Mouse (Mus musculus): ENCODE measurements around the gene Slc6a12. TPM values are rescaled to one million over a fixed set of nuclear protein-coding genes. Genes with fewer than 3 reads are reported as not detected.

Slc6a12 gene
- total and polyA plus RNA-seq, 3 experiments, result 0.23 TPM; not detected in 2

GRCm38 (mm10) chr6:121326486-121327069, 16.3 kb upstream of the Slc6a12 start:
- Histone ChIP-seq H3K79me2 (replicated peaks; ENCODE audit: control insufficient read depth, insufficient read depth, low read length) (no peaks in the 10 kb centered on the region), H3K36me3 (ENCODE audit: control insufficient read depth, insufficient read depth, low read length) (no peaks in the 10 kb centered on the region), H3K27ac (peak overlapping the region; percentile 26; the same call in 1 of the 2 replicates), H3K4me1 (ENCODE audit: control insufficient read depth, insufficient read depth, low read length) (peaks cover 4% of the 10 kb centered on the region; the same call in 1 of the 2 replicates), H3K27me3 (ENCODE audit: control insufficient read depth, insufficient read depth, low read length) (no peaks in the 10 kb centered on the region), H3K9ac (ENCODE audit: low read depth, low read length) (peak overlapping the region; percentile 32; the same call in 1 of the 2 replicates), H3K4me3 (no peak overlapping the region)
- TF ChIP-seq EP300 (IDR thresholded peaks at IDR 0.05; ENCODE audit: insufficient read depth, low read depth, low read length), result no peak
- TF ChIP-seq CTCF (IDR thresholded peaks at IDR 0.05), result no peak
- no peak for TF ChIP-seq POLR2A (IDR thresholded peaks at IDR 0.05; ENCODE audit: insufficient read depth, low read depth, low read length)
- peak; percentile 48 to 63 for DNase-seq
- WGBS, result 31% methylated on average over 10 of the region's 10 CpGs
- intact Hi-C loops (cut with DNase I), result no loop called here

- intact Hi-C loops (cut with DNase I), result no loop called here
- Histone ChIP-seq H3K79me2 (replicated peaks; ENCODE audit: control insufficient read depth, insufficient read depth, low read length) (no peaks in the 10 kb centered on the region), H3K27me3 (ENCODE audit: control insufficient read depth, insufficient read depth, low read length) (no peaks in the 10 kb centered on the region), H3K4me1 (ENCODE audit: control insufficient read depth, insufficient read depth, low read length) (peaks cover 4% of the 10 kb centered on the region; the same call in 1 of the 2 replicates), H3K4me3 (no peak overlapping the region), H3K9ac (ENCODE audit: low read depth, low read length) (no peak overlapping the region), H3K27ac (no peak overlapping the region), H3K36me3 (ENCODE audit: control insufficient read depth, insufficient read depth, low read length) (no peaks in the 10 kb centered on the region)
- TF ChIP-seq EP300 (IDR thresholded peaks at IDR 0.05; ENCODE audit: insufficient read depth, low read depth, low read length) (no peak), POLR2A (IDR thresholded peaks at IDR 0.05; ENCODE audit: insufficient read depth, low read depth, low read length) (no peak), CTCF (IDR thresholded peaks at IDR 0.05) (no peak)
- 54% methylated on average over 9 of the region's 9 CpGs for WGBS
- DNase-seq, result peak in 1 of 2 experiments; percentile 24
Observed at GRCm38 (mm10) chr6:121328417-121328884, 14.4 kb upstream of the Slc6a12 start.

GRCm38 (mm10) chr6:121329848-121330508, 12.9 kb upstream of the Slc6a12 start:
- peaks cover 4% of the 10 kb centered on the region; the same call in 1 of the 2 replicates for H3K4me1 ChIP-seq (ENCODE audit: control insufficient read depth, insufficient read depth, low read length)
- H3K9ac ChIP-seq (ENCODE audit: low read depth, low read length), result no peak overlapping the region
- no peak overlapping the region for H3K4me3 ChIP-seq
- H3K27ac ChIP-seq, result no peak overlapping the region
- no peak for DNase-seq
- TF ChIP-seq EP300 (IDR thresholded peaks at IDR 0.05; ENCODE audit: insufficient read depth, low read depth, low read length), result no peak
- no peak for TF ChIP-seq CTCF (IDR thresholded peaks at IDR 0.05)
- no peak for TF ChIP-seq POLR2A (IDR thresholded peaks at IDR 0.05; ENCODE audit: insufficient read depth, low read depth, low read length)
- H3K79me2 ChIP-seq (replicated peaks; ENCODE audit: control insufficient read depth, insufficient read depth, low read length), result no peaks in the 10 kb centered on the region
- intact Hi-C loops (cut with DNase I), result no loop called here
- WGBS, result 33% methylated on average over 10 of the region's 10 CpGs
- no peaks in the 10 kb centered on the region for H3K36me3 ChIP-seq (ENCODE audit: control insufficient read depth, insufficient read depth, low read length)
- H3K27me3 ChIP-seq (ENCODE audit: control insufficient read depth, insufficient read depth, low read length), result no peaks in the 10 kb centered on the region

GRCm38 (mm10) chr6:121335841-121336240, 7.0 kb upstream of the Slc6a12 start:
- DNase-seq, result no peak
- intact Hi-C loops (cut with DNase I), result loop anchor here (5.0 kb wide), 2 partner anchors 64 to 136 kb away; partner anchors contain the start of gene Iqsec3
- TF ChIP-seq CTCF (IDR thresholded peaks at IDR 0.05) (no peak), POLR2A (IDR thresholded peaks at IDR 0.05; ENCODE audit: insufficient read depth, low read depth, low read length) (no peak), EP300 (IDR thresholded peaks at IDR 0.05; ENCODE audit: insufficient read depth, low read depth, low read length) (no peak)
- H3K27me3 ChIP-seq (ENCODE audit: control insufficient read depth, insufficient read depth, low read length), result no peaks in the 10 kb centered on the region
- H3K4me3 ChIP-seq, result no peak overlapping the region
- no peak overlapping the region for H3K27ac ChIP-seq
- H3K4me1 ChIP-seq (ENCODE audit: control insufficient read depth, insufficient read depth, low read length), result no peaks in the 10 kb centered on the region
- H3K79me2 ChIP-seq (replicated peaks; ENCODE audit: control insufficient read depth, insufficient read depth, low read length), result no peaks in the 10 kb centered on the region
- no peaks in the 10 kb centered on the region for H3K36me3 ChIP-seq (ENCODE audit: control insufficient read depth, insufficient read depth, low read length)
- H3K9ac ChIP-seq (ENCODE audit: low read depth, low read length), result no peak overlapping the region
- WGBS, result 76% methylated on average over 9 of the region's 9 CpGs

GRCm38 (mm10) chr6:121336558-121336957, 6.3 kb upstream of the Slc6a12 start:
- Histone ChIP-seq H3K27me3 (ENCODE audit: control insufficient read depth, insufficient read depth, low read length) (no peaks in the 10 kb centered on the region), H3K79me2 (replicated peaks; ENCODE audit: control insufficient read depth, insufficient read depth, low read length) (no peaks in the 10 kb centered on the region), H3K4me1 (ENCODE audit: control insufficient read depth, insufficient read depth, low read length) (no peaks in the 10 kb centered on the region), H3K4me3 (no peak overlapping the region), H3K9ac (ENCODE audit: low read depth, low read length) (no peak overlapping the region), H3K36me3 (ENCODE audit: control insufficient read depth, insufficient read depth, low read length) (no peaks in the 10 kb centered on the region), H3K27ac (no peak overlapping the region)
- TF ChIP-seq CTCF (IDR thresholded peaks at IDR 0.05) (no peak), POLR2A (IDR thresholded peaks at IDR 0.05; ENCODE audit: insufficient read depth, low read depth, low read length) (no peak), EP300 (IDR thresholded peaks at IDR 0.05; ENCODE audit: insufficient read depth, low read depth, low read length) (no peak)
- intact Hi-C loops (cut with DNase I), result loop anchor here (5.0 kb wide), 2 partner anchors 64 to 136 kb away; partner anchors contain the start of gene Iqsec3
- DNase-seq, result no peak
- WGBS, result 35% methylated on average over 8 of the region's 8 CpGs

GRCm38 (mm10) chr6:121337229-121337628, 5.6 kb upstream of the Slc6a12 start:
- Histone ChIP-seq H3K79me2 (replicated peaks; ENCODE audit: control insufficient read depth, insufficient read depth, low read length) (no peaks in the 10 kb centered on the region), H3K36me3 (ENCODE audit: control insufficient read depth, insufficient read depth, low read length) (no peaks in the 10 kb centered on the region), H3K27me3 (ENCODE audit: control insufficient read depth, insufficient read depth, low read length) (no peaks in the 10 kb centered on the region), H3K4me1 (ENCODE audit: control insufficient read depth, insufficient read depth, low read length) (no peaks in the 10 kb centered on the region), H3K27ac (no peak overlapping the region), H3K9ac (ENCODE audit: low read depth, low read length) (no peak overlapping the region), H3K4me3 (no peak overlapping the region)
- intact Hi-C loops (cut with DNase I), result loop anchor here (1.0 to 5.0 kb wide), 3 partner anchors 65 to 196 kb away; partner anchors contain the start of gene Iqsec3
- DNase-seq, result no peak
- no peak for TF ChIP-seq CTCF (IDR thresholded peaks at IDR 0.05)
- no peak for TF ChIP-seq EP300 (IDR thresholded peaks at IDR 0.05; ENCODE audit: insufficient read depth, low read depth, low read length)
- no peak for TF ChIP-seq POLR2A (IDR thresholded peaks at IDR 0.05; ENCODE audit: insufficient read depth, low read depth, low read length)
- 96% methylated on average over 9 of the region's 9 CpGs for WGBS

Data from heart, adult 2 months (tissue).